Mouse (Mus musculus) liver, embryonic 16.5 days (tissue): ENCODE data around the gene Rexo4. TPM values are rescaled to one million over a fixed set of nuclear protein-coding genes. Genes with fewer than 3 reads are reported as not detected.

ENCODE experiments used
- ATAC-seq: fragments of 200-750 bp; cut with Nextera tagmentation; 2 replicates; pipeline ENCODE4 v1.8.0; 2017; ENCODE audit warnings: low read depth, mild to moderate bottlenecking, moderate number of reproducible peaks, moderate library complexity
- H3K27ac ChIP-seq: fragments of 300-500 bp; sonication (generic); 2 replicates; pipeline ENCODE4 v1.5.1; 2014; ENCODE audit warnings: mild to moderate bottlenecking, low read length
- H3K27me3 ChIP-seq: fragments of 300-500 bp; sonication (generic); 2 replicates; pipeline ENCODE4 v1.6.1; 2014; ENCODE audit warnings: low read depth, low read length, mixed read lengths; ENCODE audit not compliant: control insufficient read depth, insufficient read depth
- H3K36me3 ChIP-seq: fragments of 300-500 bp; sonication (generic); 2 replicates; pipeline ENCODE4 v1.6.1; 2014; ENCODE audit warnings: mild to moderate bottlenecking; ENCODE audit not compliant: control insufficient read depth, insufficient read depth
- H3K4me1 ChIP-seq: fragments of 300-500 bp; sonication (generic); 2 replicates; pipeline ENCODE4 v1.6.1; 2014; ENCODE audit warnings: low read depth, low read length, mixed read lengths; ENCODE audit not compliant: control insufficient read depth
- H3K4me2 ChIP-seq: fragments of 300-500 bp; sonication (generic); 2 replicates; pipeline ENCODE4 v1.6.1; 2014; ENCODE audit warnings: low read depth, low read length, mixed read lengths
- H3K4me3 ChIP-seq: fragments of 300-500 bp; sonication (generic); 2 replicates; pipeline ENCODE4 v1.5.1; 2014; ENCODE audit warnings: low read depth, mild to moderate bottlenecking, low read length
- H3K9ac ChIP-seq: fragments of 300-500 bp; sonication (generic); 2 replicates; pipeline ENCODE4 v1.6.1; 2014; ENCODE audit warnings: low read depth, low read length
- H3K9me3 ChIP-seq: fragments of 300-500 bp; sonication (generic); replicated peaks from 2 replicates; pipeline ENCODE4 v1.6.1; 2016; ENCODE audit warnings: low read length; ENCODE audit not compliant: control insufficient read depth
- WGBS: fragments of 180-500 bp; shearing (Covaris S2); extraction: QIAGEN DNeasy Blood & Tissue Kit; methylation state at CpG from one replicate; pipeline ENCODE4 v1.1.7; 2014; ENCODE audit not compliant: insufficient replicate concordance; 5-methylcytosine and 5-hydroxymethylcytosine counted together
- polyA plus RNA-seq: library from polyadenylated mRNA; unstranded; fragments of >200 nt; fragmentation: Nextera tagmentation; extraction: Ambion mirVana; gene quantifications from 2 replicates; pipeline ENCODE4 v1.2.1, GENCODE M21; 2015

Gene Rexo4
- polyA plus RNA-seq, 1 experiment from 2014 or later, result 16.7 TPM

DNA sequence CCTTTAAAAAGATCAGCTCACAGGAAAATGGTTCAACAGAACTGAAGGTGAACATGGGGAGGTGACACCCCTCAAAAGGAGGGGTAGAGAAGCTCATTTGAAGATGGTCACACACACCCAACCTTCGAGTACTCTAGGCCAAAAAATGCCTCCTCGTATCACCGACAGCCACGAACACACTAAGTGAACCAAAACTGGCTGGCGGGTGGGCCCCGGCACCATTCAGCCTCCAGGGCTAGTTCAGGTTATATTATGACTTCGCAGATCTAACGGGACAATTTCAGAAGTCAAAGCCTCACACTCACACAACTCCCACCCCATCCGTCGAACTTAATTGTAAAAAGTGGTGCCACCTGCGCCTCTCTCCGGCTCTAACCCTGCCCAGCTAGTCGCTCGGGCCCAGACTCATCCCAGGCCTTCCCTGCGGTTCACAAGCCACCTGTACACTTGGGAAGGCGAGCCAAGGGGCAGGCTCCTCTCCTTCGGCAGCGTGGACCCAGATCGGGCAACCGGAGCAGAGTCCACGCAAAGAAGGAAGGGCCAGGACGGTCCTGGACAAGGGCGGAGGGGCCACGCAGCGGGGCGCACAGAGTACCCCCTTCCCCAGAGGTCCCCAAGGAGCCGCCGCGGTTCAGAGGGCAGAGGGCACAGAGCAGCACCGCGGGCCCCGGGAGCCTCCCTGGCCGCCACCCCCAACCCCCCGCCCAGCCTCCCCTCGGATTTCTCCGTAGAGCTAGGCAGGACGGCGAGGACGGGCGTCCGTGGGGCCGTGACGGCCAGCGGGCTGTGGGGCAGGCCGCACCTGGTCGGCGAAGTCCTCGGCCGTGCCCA is 31.5 kb downstream of the Rexo4 start:
- no peaks in the 10 kb centered on the region for H3K27me3 ChIP-seq
- no peaks in the 10 kb centered on the region for H3K36me3 ChIP-seq
- H3K9ac ChIP-seq, result peak overlapping the region; percentile 99
- peak; percentile 9 for ATAC-seq
- no peaks in the 10 kb centered on the region for H3K9me3 ChIP-seq
- peak overlapping the region; percentile 90 for H3K27ac ChIP-seq
- WGBS, result under 1% methylated on average over 37 of the region's 49 CpGs
- peaks cover 38% of the 10 kb centered on the region for H3K4me1 ChIP-seq
- H3K4me2 ChIP-seq, result peak overlapping the region; percentile 91
- peak overlapping the region; percentile 92 for H3K4me3 ChIP-seq

DNA sequence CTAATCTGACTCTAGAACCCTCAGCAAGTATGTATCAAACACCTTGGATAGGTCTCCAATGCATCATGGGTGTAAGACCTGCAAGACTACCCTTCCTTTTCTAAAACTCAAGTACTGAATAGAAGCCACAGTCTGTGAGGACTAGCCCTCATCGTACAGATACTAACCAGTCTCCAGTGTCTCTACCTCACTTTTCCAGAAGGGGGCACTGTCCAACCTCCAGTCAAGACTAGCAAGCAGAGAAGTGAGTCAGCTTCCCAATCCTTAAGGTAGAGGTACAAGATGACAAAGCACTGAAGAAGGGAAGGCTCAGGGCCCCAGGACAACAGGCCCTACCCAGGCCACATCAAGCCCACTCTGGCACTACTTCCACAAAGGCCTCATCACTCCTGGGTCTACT is 33.8 kb downstream of the Rexo4 start:
- Histone ChIP-seq H3K9me3 (no peaks in the 10 kb centered on the region), H3K27ac (peak overlapping the region; percentile 11; the same call in 1 of the 2 replicates), H3K4me3 (no peak overlapping the region), H3K9ac (0 out of 2 replicates have a peak overlapping the region, but pooled peaks have one; percentile 10), H3K27me3 (no peaks in the 10 kb centered on the region), H3K36me3 (peaks cover 8% of the 10 kb centered on the region), H3K4me2 (no peak overlapping the region), H3K4me1 (peaks cover 38% of the 10 kb centered on the region)
- no peak for ATAC-seq
- WGBS, result 17% methylated on average over 1 of the region's 1 CpGs

DNA sequence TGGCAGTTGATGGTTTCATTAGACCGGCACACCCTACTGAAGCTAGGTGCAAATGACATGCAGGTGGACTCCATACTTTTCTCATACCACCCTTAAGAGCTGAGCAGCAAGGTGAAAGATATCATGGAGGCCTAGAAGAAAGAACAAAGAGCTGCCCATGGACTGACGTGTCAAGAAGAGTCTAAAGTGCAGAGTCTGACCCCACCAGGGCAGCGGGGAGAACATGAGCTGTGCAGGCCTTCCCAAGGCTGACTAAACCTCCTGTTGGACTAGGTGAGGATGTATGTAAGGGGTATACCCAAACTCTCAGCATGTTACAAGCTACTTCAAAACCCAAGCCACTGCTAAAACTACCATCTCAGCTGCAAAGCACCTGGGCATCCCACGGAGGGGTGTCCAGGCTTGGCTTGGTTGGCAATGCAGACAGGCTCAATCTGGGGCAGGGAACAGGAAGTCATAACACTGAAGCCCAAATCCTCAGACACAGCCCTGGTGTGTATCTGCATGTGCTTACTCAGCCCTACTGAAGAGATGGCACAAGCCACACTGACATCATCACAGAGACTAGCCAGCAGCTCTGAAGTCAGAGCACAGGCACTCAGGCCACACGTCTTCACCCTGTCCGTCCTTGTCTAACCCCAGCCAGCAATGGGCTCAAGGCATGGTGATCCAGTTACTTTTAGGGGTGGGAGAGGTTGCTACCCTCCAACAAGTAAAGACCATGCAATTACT is 36.3 kb downstream of the Rexo4 start:
- peaks cover 29% of the 10 kb centered on the region for H3K36me3 ChIP-seq
- H3K27ac ChIP-seq, result no peak overlapping the region
- H3K4me2 ChIP-seq, result no peak overlapping the region
- H3K9me3 ChIP-seq, result no peaks in the 10 kb centered on the region
- no peak for ATAC-seq
- H3K9ac ChIP-seq, result no peak overlapping the region
- 76% methylated on average over 6 of the region's 6 CpGs for WGBS
- H3K4me3 ChIP-seq, result no peak overlapping the region
- peaks cover 29% of the 10 kb centered on the region for H3K4me1 ChIP-seq
- H3K27me3 ChIP-seq, result no peaks in the 10 kb centered on the region

DNA sequence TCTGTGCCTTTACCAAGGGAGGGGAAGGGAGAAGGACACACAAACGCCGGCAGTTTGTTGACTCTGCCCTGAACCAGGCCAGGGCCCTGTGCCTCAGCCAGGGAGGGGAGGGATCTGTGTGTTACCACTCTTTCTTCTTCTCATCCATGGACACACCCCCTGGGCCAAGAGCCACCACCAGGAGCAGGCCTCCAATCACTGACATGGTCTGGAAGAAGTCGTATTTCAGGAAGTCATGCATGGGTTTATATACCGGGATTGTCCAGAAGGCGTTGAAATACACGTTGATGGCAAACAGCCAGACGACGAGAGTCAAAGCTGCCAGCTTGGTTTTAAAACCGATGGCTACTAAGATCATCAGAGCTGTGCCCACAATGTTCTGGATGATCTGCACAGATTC is 42.4 kb downstream of the Rexo4 start:
- no peak overlapping the region for H3K4me2 ChIP-seq
- no peak; the same call in 1 of the 2 replicates for ATAC-seq

DNA sequence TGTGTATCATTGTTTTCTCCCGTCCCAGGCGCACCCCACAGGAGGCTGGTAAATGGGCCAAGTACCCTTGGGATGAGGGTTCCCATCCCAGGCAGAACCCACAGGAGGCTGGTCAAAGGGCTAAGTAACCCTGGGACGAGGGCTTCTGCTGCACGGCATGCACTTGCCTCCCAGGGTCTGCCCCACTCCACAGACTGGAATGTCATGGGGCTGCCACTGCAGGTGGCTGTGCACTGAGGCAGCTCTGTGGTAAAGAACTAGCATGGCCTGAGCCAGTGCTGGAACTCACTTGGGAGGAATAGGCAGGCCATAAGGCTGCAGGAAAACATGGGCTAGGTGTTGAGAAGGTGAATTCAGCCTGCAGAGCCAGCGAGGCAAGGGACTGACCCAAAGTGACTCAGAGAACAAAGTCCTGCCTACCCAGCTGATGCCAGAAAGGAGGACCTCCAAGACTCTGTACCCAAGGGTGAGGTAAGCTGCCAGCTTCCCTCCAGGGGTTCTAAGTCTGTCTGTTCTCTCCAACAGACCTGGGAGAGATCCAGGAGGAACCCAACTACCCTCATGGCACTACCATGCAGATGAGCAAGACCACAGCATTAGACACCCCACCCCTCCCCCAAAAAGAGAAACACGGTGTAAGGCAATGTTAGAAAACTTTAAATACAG is 43.9 kb downstream of the Rexo4 start:
- no peaks in the 10 kb centered on the region for H3K27me3 ChIP-seq
- H3K4me2 ChIP-seq, result no peak overlapping the region
- H3K4me1 ChIP-seq, result peaks cover 16% of the 10 kb centered on the region
- no peaks in the 10 kb centered on the region for H3K9me3 ChIP-seq
- H3K27ac ChIP-seq, result no peak overlapping the region
- no peak overlapping the region for H3K9ac ChIP-seq
- WGBS, result 79% methylated on average over 6 of the region's 6 CpGs
- no peak for ATAC-seq
- peaks cover 53% of the 10 kb centered on the region for H3K36me3 ChIP-seq
- H3K4me3 ChIP-seq, result no peak overlapping the region

More for the DNA sequence above, 42.4 kb downstream of the Rexo4 start:
- 76% methylated on average over 9 of the region's 9 CpGs for WGBS
- peaks cover 9% of the 10 kb centered on the region for H3K4me1 ChIP-seq
- H3K36me3 ChIP-seq, result peaks cover 61% of the 10 kb centered on the region
- H3K9me3 ChIP-seq, result no peaks in the 10 kb centered on the region
- H3K27me3 ChIP-seq, result no peaks in the 10 kb centered on the region
- no peak overlapping the region for H3K27ac ChIP-seq
- H3K4me3 ChIP-seq, result no peak overlapping the region
- H3K9ac ChIP-seq, result no peak overlapping the region

DNA sequence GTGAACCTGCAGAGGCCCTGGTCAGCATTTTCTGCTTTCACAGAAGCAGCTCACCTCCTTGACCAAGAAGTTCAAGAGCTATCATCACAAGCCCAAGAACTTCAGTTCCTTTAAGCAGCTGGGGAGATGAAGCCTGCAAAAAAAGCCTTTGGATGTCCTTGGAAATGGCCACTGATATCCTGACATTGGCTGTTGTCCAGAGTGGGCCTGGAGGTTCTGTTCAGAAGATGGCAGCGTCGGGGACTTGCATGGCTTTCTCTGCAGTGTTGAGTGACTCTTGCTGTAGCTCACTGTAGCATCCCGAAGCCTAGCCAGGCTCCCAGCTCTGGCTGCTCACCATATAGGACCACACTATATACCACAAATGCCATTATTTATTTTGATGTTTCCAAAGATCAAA is 44.5 kb downstream of the Rexo4 start:
- Histone ChIP-seq H3K4me2 (no peak overlapping the region), H3K9ac (no peak overlapping the region), H3K36me3 (peaks cover 47% of the 10 kb centered on the region), H3K27me3 (no peaks in the 10 kb centered on the region), H3K27ac (no peak overlapping the region), H3K4me3 (no peak overlapping the region), H3K9me3 (no peaks in the 10 kb centered on the region), H3K4me1 (peaks cover 23% of the 10 kb centered on the region)
- WGBS, result 84% methylated on average over 3 of the region's 3 CpGs
- ATAC-seq, result no peak

DNA sequence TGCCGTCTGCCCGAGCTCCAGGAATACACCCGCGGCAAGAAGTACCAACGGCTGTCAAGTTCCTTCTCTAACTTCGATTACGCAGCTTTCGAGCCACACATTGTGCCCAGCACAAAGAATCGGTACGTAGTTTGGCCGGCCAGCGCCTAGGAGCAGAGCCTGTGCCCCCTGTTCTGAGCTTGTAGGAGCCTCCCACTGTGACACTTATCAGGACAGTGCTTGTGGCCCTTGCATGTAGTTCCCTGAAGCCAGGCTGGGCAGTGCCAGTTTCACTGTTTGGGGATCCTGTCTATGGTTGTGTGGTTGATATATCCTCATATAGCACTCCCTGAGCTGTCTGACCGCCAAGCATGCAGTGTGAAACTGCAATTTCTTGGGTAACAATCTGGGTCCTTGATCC is 47.4 kb downstream of the Rexo4 start:
- peaks cover 49% of the 10 kb centered on the region for H3K36me3 ChIP-seq
- H3K27ac ChIP-seq, result peak overlapping the region; percentile 63
- no peaks in the 10 kb centered on the region for H3K9me3 ChIP-seq
- 4% methylated on average over 13 of the region's 13 CpGs for WGBS
- H3K4me2 ChIP-seq, result peak overlapping the region; percentile 94
- peaks cover 35% of the 10 kb centered on the region for H3K4me1 ChIP-seq
- peak overlapping the region; percentile 68 for H3K4me3 ChIP-seq
- peak; percentile 27 for ATAC-seq
- H3K9ac ChIP-seq, result peak overlapping the region; percentile 77
- H3K27me3 ChIP-seq, result no peaks in the 10 kb centered on the region

DNA sequence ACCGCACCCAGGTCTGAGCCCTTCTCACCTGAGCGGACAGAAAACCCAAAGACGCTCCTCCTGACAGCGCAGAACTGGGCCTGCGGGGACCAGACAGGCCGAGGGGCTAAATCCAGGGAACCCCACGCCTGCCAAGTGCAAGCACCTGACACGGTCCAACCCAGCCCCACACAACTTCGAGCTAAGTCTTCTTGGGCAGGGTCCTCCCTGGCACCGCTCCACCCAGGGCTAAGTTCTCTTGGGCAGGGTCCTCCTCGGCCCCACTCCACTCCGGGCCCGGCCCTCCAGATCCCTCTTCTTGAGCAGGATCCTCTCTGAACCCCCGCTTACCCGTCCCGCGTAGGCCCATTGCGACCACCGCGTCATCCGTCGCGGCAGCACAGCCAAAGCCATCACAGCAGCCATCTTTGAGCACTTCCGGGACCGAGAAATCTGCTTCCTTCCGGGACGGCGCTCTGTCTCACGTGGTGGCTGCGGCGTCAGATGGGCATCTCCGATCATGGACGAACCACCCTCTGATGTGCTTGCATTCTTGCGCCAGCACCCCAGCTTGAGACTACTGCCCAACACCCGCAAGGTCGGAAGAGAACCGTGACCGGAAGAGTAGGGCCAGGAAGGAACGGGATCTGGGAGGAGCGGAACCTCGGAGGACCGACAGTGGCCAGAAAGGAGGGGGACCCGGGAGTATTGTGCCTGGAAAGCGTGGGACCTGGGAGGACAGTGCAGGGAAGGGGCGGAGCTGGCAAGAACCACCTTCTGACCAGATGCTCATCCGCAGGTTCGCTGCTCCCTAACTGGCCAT is 48.1 kb downstream of the Rexo4 start, which contains the start of the genes Surf2 and Surf1:
Surf2 (plus strand) TSS at position 441 of the 802 bp plus-strand sequence.
Surf1 (minus strand) TSS at position 604 of the 802 bp plus-strand sequence.
- peak within 1 kb of the TSS; percentile 77 for H3K9ac ChIP-seq
- H3K27ac ChIP-seq, result peak within 1 kb of the TSS; percentile 63
- peaks cover 37% of the 10 kb centered on the region for H3K4me1 ChIP-seq

More for the DNA sequence above, 48.1 kb downstream of the Rexo4 start, which contains the start of the genes Surf2 and Surf1:
- Histone ChIP-seq H3K27me3 (no peaks in the 10 kb centered on the region), H3K4me2 (peak within 1 kb of the TSS; percentile 94), H3K9me3 (no peaks in the 10 kb centered on the region), H3K36me3 (peaks cover 51% of the 10 kb centered on the region), H3K4me3 (peak within 1 kb of the TSS; percentile 68)
- 1% methylated on average over 47 of the region's 47 CpGs for WGBS
- peak; percentile 74 for ATAC-seq
